Mouse (Mus musculus) kidney, adult 11 months (tissue): ENCODE results near the gene Gm47289.

Experiments used
- DNase-seq: peaks from one replicate; pipeline ENCODE4 v3.0.0; 2022

Gene Gm47289

GRCm38 (mm10) chr9:119158861-119159260, at the start of gene Gm47289:
Gene Gm47289, plus strand, starts transcription at chr9:119159161.
- DNase-seq = no peak

- DNase-seq = no peak
Observed at GRCm38 (mm10) chr9:119109685-119110353, 49.1 kb upstream of the Gm47289 start.

- DNase-seq = no peak
Observed at GRCm38 (mm10) chr9:119110640-119111039, 48.3 kb upstream of the Gm47289 start.

DNA sequence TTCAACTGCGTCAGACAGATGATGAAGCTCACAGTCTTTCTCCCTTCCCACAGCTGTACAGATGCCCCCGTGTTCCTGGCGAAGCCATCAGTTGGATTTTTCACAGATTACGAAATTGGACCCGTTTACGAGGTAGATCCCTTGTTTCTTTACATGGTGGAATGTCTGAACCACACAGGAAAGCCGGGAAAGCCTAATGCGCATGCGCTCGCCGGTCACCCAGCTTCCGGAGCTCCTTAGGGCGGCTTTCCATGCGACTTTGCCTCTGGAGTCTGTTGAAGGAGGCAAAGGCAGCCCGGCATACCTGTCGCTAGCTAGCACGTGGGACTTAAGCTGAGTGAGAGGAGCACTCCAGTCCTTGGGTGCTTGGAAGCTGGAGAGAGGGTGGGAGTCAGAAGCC, 44.0 kb upstream of the Gm47289 start:
- no peak for DNase-seq

GRCm38 (mm10) chr9:119119409-119120167, 39.4 kb upstream of the Gm47289 start:
- peak; percentile 94 for DNase-seq

DNA sequence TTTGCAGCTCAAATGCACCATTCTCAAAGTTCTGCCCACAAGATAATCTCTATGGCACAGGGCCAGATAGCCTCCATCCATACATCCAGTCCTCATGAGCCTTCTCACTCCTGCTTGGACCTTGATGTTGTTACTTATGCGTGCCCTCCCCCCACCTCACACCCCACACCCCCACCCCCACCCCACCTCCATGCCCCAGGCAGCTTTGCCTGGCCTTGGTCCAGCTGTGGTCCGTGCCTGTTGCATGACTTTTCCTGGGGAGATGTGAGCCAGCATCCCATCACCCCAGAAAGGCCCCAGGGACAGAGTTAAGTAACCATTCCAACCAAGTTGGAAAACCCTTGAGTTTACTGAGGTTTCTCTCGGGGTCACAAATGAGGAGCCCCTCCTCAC, 38.8 kb upstream of the Gm47289 start:
- DNase-seq = no peak

GRCm38 (mm10) chr9:119122596-119123369, 36.2 kb upstream of the Gm47289 start:
- DNase-seq = no peak

DNA sequence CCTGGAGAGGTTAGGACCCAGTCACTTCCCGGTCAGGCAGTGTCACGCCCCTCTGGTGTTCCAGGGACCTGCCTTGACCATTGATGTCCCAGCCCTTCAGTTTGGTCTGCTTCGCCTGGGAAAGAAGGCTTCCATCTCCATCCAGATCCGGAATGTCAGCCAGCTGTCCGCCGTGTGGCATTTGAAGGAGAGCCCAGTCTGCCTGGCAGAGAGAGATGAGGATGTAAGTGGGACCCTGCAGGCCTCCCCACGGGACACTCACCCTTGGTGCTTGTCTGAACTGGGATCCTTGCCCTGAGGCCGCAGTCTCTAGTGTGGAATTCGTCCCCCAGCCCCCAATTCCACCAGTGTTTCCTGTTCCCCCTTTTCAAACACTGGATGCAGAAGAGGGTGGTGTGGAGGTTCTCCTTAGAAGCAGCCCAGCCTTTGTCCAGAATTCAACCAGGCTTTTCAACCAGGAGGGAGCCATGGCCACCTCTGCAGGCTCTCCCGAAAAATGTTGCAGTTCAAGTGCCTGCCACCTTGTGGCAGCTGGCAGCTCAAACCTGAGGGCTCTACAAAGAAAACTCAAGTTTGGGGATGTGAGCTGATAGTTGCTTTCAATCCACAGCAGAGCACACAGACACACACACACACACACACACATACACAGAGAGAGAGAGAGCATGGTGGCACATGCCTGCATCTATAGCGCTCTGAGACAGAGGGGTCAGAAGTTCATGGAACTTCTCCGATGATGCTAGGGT, 30.4 kb upstream of the Gm47289 start:
- DNase-seq = no peak

DNA sequence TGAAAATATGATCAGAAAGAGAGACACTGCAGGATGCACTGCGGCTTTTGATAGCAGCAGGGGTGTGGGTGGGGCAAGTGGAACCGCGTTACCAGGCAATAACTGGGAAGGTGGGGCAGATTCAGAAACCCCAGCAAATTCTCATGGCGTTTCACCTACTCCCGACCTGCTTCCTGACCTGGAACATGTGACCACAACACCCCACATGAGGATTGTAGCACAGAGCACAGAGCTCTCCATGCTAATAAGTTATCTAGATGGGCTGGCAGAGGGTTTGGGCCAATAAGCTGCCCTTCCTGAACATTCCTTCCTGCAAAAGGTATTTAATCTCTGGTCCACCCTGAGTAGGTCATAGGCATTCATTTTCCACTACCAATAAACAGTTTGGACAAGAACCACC, 28.3 kb upstream of the Gm47289 start:
- peak; percentile 48 for DNase-seq

DNA sequence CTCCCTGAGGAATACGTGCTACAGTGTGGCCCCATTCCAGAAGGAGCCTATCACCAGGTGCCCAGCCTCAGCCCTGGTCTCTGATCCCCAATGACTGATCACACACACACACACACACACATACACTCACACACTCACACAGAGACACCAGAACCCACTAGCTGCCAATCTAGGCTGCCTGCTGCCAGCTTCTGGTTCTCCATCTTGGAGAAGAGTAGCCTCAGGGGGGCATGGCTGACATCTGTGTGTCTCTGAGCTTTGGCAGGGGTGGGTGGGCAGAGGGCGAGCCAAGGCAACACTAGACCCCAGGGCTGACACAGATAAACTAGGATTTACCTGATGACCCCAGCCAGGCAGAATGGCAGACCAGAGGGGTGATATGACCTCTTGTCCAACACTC, 20.1 kb upstream of the Gm47289 start:
- DNase-seq = no peak

DNA sequence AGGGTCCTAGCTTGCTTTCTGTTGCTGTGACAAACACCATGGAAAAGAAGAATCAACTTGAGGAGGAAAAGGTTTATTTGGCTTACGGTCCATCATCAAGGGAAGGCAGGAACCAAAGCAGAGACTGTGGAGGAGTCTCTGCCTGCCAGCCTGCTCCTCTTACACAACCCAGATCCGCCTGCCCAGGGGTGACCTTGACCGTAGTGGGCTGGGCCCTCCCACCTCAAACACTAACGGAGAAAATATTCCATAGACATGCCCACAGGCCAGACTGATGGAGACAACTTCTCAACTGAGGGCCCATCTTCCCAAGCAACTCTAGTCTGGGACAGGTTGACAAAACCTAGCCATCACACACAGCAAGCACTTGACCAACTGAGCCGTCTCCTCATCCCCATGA, 16.9 kb upstream of the Gm47289 start:
- DNase-seq = no peak

DNA sequence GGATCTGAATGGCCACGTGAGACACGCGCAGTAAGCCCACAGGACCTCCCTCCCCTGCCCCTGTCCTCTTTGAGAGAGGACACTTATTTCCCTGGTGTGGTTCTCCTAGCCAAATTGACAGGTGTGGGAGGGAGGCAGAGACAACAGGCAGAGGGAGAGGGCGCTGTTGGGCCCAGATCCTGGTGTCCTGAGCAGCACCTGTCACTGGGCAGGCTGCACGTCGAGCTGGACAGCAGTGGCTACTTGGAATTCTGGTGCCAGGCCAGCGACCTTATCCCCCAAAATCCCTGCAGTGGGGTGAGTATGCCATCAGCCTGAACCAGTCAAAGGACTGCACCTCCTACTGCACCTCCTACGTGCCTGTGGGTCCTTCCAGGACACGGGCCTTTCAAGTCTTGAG, 15.6 kb upstream of the Gm47289 start:
- DNase-seq = no peak

DNA sequence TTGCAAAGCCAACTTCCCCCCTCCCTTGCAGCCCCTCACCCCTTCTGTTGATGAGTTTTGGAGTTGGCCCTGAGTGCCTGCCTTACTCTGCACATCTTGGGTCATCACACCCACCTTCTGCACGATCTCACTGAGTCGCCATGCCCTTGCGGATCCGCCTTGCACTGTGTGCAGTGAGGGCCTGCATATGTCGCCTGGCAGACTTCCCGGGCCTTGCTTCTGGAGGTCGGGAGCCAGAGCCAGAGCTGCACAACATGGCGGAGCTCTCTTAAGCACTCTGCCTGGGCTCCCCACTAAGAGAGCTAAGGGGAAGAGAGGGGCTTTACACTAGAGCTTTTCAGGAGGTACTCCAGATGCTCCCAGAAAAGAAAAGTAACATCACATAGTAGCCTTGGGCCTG, 14.3 kb upstream of the Gm47289 start:
- no peak for DNase-seq

- DNase-seq = no peak
Observed at GRCm38 (mm10) chr9:119145137-119145536, 13.8 kb upstream of the Gm47289 start.

GRCm38 (mm10) chr9:119145638-119146037, 13.3 kb upstream of the Gm47289 start:
- no peak for DNase-seq

DNA sequence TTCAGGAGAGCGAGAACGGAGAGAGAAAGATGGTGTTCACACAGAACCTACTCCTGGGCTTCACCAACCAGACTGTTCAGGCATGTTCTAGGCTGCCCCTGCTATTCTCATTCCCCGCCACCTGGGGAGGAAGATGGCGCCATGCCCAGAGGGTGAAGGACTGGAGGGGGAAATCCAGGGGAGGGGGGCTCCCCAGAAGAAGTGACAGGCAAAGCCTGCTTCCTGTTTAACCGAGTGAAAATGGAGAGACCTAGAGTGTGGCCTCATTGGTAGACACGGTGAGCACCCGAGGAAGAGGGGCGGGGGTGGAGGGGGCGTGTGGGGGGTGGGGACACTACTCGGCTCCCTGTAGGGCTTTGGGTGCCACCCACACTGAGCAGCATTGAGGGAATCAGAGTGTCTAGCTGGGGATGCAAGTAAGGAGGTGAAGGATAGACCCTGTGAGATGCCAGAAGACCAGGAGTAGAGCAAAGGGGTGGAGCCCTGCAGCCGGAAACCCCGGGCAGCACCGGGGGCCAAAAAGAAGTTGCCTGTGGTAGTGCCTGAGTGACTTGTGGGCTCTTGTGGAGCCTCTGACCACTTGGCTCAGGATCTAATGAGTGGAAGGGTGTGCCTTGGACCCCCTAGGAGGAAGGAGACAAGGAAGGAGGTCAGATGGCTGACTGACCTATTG, 12.7 kb upstream of the Gm47289 start:
- no peak for DNase-seq

- no peak for DNase-seq
Observed at GRCm38 (mm10) chr9:119149601-119150000, 9.4 kb upstream of the Gm47289 start.

DNA sequence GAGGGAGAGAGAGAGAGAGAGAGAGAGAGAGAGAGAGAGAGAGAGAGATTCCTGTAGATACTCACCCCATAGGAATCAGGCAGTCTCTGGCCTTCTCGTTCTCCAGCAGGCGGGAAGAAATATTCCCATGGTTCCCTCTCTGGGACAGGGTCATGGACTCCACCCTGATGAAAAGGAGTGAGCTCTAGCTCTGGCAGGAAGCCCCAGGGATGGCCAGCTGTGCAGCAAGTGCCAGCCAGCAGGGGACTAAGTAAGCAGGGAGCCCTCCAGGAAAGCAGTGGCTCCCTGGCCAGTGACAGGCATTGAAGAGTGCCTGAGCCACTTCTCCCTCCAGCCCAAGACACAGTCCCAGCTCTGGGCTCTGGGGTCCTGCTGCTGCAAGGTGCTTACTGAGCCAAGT, 7.2 kb upstream of the Gm47289 start:
- DNase-seq = no peak

GRCm38 (mm10) chr9:119155416-119155815, 3.5 kb upstream of the Gm47289 start:
- DNase-seq = peak; percentile 81

DNA sequence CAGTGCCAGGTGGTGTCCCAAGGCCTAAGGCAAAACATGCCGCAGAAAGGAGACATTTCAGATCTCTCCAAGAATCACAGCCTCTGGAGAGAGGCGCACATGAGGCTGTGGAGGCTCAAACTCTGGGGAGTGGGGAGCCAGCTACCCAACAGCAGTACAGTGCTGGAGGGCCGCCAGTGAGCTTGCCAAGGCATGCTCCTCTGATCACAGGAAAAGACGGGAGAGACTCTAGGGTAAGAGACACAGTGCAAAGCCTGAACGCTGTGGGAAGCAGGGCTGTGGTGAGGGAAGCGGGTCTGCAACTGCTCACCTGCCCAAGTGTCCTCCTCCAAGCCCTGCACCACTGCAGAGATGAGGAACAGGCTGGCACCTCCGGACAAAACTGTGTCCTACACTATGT, 3.1 kb upstream of the Gm47289 start:
- no peak for DNase-seq

GRCm38 (mm10) chr9:119156278-119157201, 2.4 kb upstream of the Gm47289 start, which contains the start of gene Acaa1b:
Gene Acaa1b, minus strand, starts transcription at chr9:119157093.
- peak; percentile 89 for DNase-seq
